Mouse (Mus musculus): ENCODE measurements around the gene Grb10.

Gene Grb10

GRCm38 (mm10) chr11:11893769-11894168 is 144.7 kb downstream of the Grb10 start:
- DNase-seq: no peak

GRCm38 (mm10) chr11:11892993-11893602 is 145.4 kb downstream of the Grb10 start:
- no peak for DNase-seq

GRCm38 (mm10) chr11:11891832-11892231 is 146.7 kb downstream of the Grb10 start:
- no peak for DNase-seq

GRCm38 (mm10) chr11:11890139-11890741 is 148.2 kb downstream of the Grb10 start:
- no peak for DNase-seq

- DNase-seq: no peak
These were observed 149.8 kb downstream of the Grb10 start for GRCm38 (mm10) chr11:11888727-11889126.

- no peak for DNase-seq
These were observed 150.4 kb downstream of the Grb10 start for GRCm38 (mm10) chr11:11888051-11888450.

GRCm38 (mm10) chr11:11886403-11886998 is 152.0 kb downstream of the Grb10 start:
- no peak for DNase-seq

- DNase-seq: no peak
These were observed 152.6 kb downstream of the Grb10 start for GRCm38 (mm10) chr11:11885921-11886320.

GRCm38 (mm10) chr11:11885246-11885643 is 153.2 kb downstream of the Grb10 start:
- no peak for DNase-seq

GRCm38 (mm10) chr11:11884533-11885245 is 153.8 kb downstream of the Grb10 start:
- no peak for DNase-seq

GRCm38 (mm10) chr11:11881783-11882155 is 156.7 kb downstream of the Grb10 start:
- no peak for DNase-seq

GRCm38 (mm10) chr11:11881026-11881782 is 157.3 kb downstream of the Grb10 start:
- no peak for DNase-seq
